Comparison of ENCODE assay signal across 9 mouse cellular contexts in the genomic region with DNA sequence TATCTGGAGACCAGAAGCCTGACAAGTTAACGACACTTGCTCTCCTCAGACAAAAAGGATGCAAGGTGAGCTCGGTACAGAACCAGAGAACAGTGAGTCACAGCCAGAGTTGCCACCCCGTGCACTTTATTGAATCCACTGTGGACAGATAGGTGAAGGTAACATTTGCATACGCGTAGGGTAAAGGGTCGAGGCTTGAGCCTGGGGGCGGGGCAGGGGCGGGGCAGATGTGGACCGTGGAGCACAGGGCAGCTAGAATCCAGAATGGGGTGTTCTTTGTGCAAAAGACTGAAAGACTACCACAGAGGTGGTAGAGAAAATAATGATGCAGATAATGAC. TPM values are rescaled to one million over a fixed set of nuclear protein-coding genes. Genes with fewer than 3 reads are reported as not detected.
A peak's percentile ranks its signal among the peaks of the same experiment; 100 is the strongest.
DNase-seq lines count a peak whose midpoint lies in the region; ATAC-seq and TF ChIP-seq lines count a peak whose summit lies in the region.
"Had no signal": no experiment of that assay in that cellular context is flagged by ENCODE, and none has a peak within 500 bp of the region (broad histone marks: within the 10 kb centered on the region; RNA-seq: fewer than 3 reads in every experiment).

No protein-coding gene starts in this region.

- peaks cover 47% of the 10 kb centered on the region for H3K4me1 ChIP-seq in heart, embryonic 10.5 days
- H3K4me1 ChIP-seq in embryonic facial prominence, embryonic 13.5 days = peaks cover 64% of the 10 kb centered on the region
- peaks cover 52% of the 10 kb centered on the region for H3K4me1 ChIP-seq in kidney, embryonic 16.5 days (ENCODE audit: insufficient read depth, low read length)

- no peak for DNase-seq in heart, embryonic 10.5 days (ENCODE audit: low spot score)
- no peak for DNase-seq in heart, adult 9 months (ENCODE audit: low spot score in 2 of 2)
- no peak for DNase-seq in urinary bladder, postnatal 14 days (ENCODE audit: low spot score)
- no peak for DNase-seq in gastrocnemius, postnatal 14 days
- DNase-seq in left cerebral cortex, adult 2 months (ENCODE audit: extremely low spot score in 1 of 2, low spot score in 2 of 2) = no peak

- TF ChIP-seq CTCF in left cerebral cortex, adult 2 months (IDR thresholded peaks at IDR 0.05) = no peak

- 0 out of 2 replicates have a peak, but pooled peaks cover 7% of the 10 kb centered on the region for H3K36me3 ChIP-seq in heart, embryonic 10.5 days
- H3K36me3 ChIP-seq in embryonic facial prominence, embryonic 13.5 days = peaks cover 21% of the 10 kb centered on the region
- 0 out of 2 replicates have a peak, but pooled peaks cover 2% of the 10 kb centered on the region for H3K36me3 ChIP-seq in kidney, embryonic 16.5 days (ENCODE audit: insufficient read depth, low read length)

- intact Hi-C loops in gastrocnemius, postnatal 14 days (cut with DNase I; ENCODE audit: low total_unique reads) = no loop called here
- intact Hi-C loops in left cerebral cortex, adult 2 months (cut with DNase I) = loop anchor here (5.0 kb wide), 2 partner anchors 47 to 53 kb away; no protein-coding TSS in a partner anchor

- 0 out of 2 replicates have a peak overlapping the region, but pooled peaks have one; percentile 86 for H3K27ac ChIP-seq in heart, embryonic 10.5 days
- H3K27ac ChIP-seq in embryonic facial prominence, embryonic 13.5 days = peak overlapping the region; percentile 99
- 0 out of 2 replicates have a peak overlapping the region, but pooled peaks have one; percentile 13 for H3K27ac ChIP-seq in kidney, embryonic 16.5 days (ENCODE audit: low read length)
- no peak overlapping the region for H3K27ac ChIP-seq in left cerebral cortex, adult 2 months

- ATAC-seq in embryonic facial prominence, embryonic 13.5 days (ENCODE audit: insufficient number of reproducible peaks, insufficient read depth, low FRiP score, low TSS enrichment, low read depth) = no peak
- no peak for ATAC-seq in kidney, embryonic 16.5 days (ENCODE audit: low FRiP score, low TSS enrichment)
- ATAC-seq in monocyte, adult 5-6 weeks (replicated peaks; ENCODE audit: insufficient number of reproducible peaks, low FRiP score, low TSS enrichment, poor library complexity, severe bottlenecking) = 0 out of 2 replicates have a peak, but pooled peaks have one; percentile 1
- ATAC-seq: Patski had no signal

- H3K9me3 ChIP-seq in heart, embryonic 10.5 days = no peaks in the 10 kb centered on the region
- H3K9me3 ChIP-seq in embryonic facial prominence, embryonic 13.5 days = no peaks in the 10 kb centered on the region
- no peaks in the 10 kb centered on the region for H3K9me3 ChIP-seq in kidney, embryonic 16.5 days (ENCODE audit: low read length)

- H3K4me3 ChIP-seq in heart, embryonic 10.5 days = peak overlapping the region; percentile 66
- peak overlapping the region; percentile 70 for H3K4me3 ChIP-seq in embryonic facial prominence, embryonic 13.5 days
- H3K4me3 ChIP-seq in kidney, embryonic 16.5 days (ENCODE audit: low read length) = peak overlapping the region; percentile 73
- no peak overlapping the region for H3K4me3 ChIP-seq in left cerebral cortex, adult 2 months

- H3K4me2 ChIP-seq in embryonic facial prominence, embryonic 13.5 days = peak overlapping the region; percentile 92
- H3K4me2 ChIP-seq in kidney, embryonic 16.5 days (replicated peaks; ENCODE audit: low read depth, low read length) = peak overlapping the region; percentile 79

- peak overlapping the region; percentile 86 for H3K9ac ChIP-seq in embryonic facial prominence, embryonic 13.5 days
- H3K9ac ChIP-seq in kidney, embryonic 16.5 days (replicated peaks; ENCODE audit: low read length) = peak overlapping the region; percentile 77

- H3K27me3 ChIP-seq in heart, embryonic 10.5 days (ENCODE audit: insufficient read depth, poor library complexity, severe bottlenecking) = 0 out of 2 replicates have a peak, but pooled peaks cover 6% of the 10 kb centered on the region
- no peaks in the 10 kb centered on the region for H3K27me3 ChIP-seq in embryonic facial prominence, embryonic 13.5 days
- H3K27me3 ChIP-seq in kidney, embryonic 16.5 days (ENCODE audit: insufficient read depth, low read length) = no peaks in the 10 kb centered on the region
- H3K27me3 ChIP-seq: Patski had no signal

- WGBS in heart, embryonic 10.5 days = 8% methylated on average over 9 of the region's 9 CpGs
- 8% methylated on average over 9 of the region's 9 CpGs for WGBS in embryonic facial prominence, embryonic 13.5 days
- WGBS in kidney, embryonic 16.5 days = 1% methylated on average over 9 of the region's 9 CpGs

RNA-seq across cellular contexts. Expression of gene Gm45717, which starts 1.0 kb away (rescaled TPM):
- not detected in 2 replicates for polyA plus RNA-seq in heart, embryonic 10.5 days (2016; fragmentation: Nextera tagmentation; extraction: Ambion mirVana)
- polyA plus RNA-seq in embryonic facial prominence, embryonic 13.5 days (2015; fragmentation: Nextera tagmentation; extraction: Ambion mirVana) = 1.1 TPM in 1 of 2 replicates, not detected in the other
- polyA plus RNA-seq in kidney, embryonic 16.5 days (2015; fragmentation: Nextera tagmentation; extraction: Ambion mirVana) = 0.76 TPM in 1 of 2 replicates, not detected in the other
- not detected in 3 replicates for total RNA-seq in monocyte, adult 5-6 weeks (2017)
- not detected for total RNA-seq in gastrocnemius, postnatal 14 days (2021)
- not detected for total RNA-seq in left cerebral cortex, adult 2 months (2021)

RNA-seq across cellular contexts. Expression of gene Ifitm2, which starts 1.1 kb away (rescaled TPM):
- 402 and 508 TPM in 2 replicates for polyA plus RNA-seq in heart, embryonic 10.5 days (2016; fragmentation: Nextera tagmentation; extraction: Ambion mirVana)
- 1,314 and 1,591 TPM in 2 replicates for polyA plus RNA-seq in embryonic facial prominence, embryonic 13.5 days (2015; fragmentation: Nextera tagmentation; extraction: Ambion mirVana)
- polyA plus RNA-seq in kidney, embryonic 16.5 days (2015; fragmentation: Nextera tagmentation; extraction: Ambion mirVana) = 991 and 995 TPM in 2 replicates
- total RNA-seq in monocyte, adult 5-6 weeks (2017) = 203 to 367 TPM (median 305 TPM) in 3 replicates
- total RNA-seq in gastrocnemius, postnatal 14 days (2021) = 100 to 1,000 TPM in 1 of 2 experiments, 10 to 100 TPM in 1; 83.9 to 105 TPM
- total RNA-seq in left cerebral cortex, adult 2 months (2021) = 10 to 100 TPM; 10.8 to 17.7 TPM

RNA-seq across cellular contexts. Expression of gene Ifitm5, which starts 4.6 kb away (rescaled TPM):
- polyA plus RNA-seq in heart, embryonic 10.5 days (2016; fragmentation: Nextera tagmentation; extraction: Ambion mirVana) = 1.8 and 2.3 TPM in 2 replicates
- polyA plus RNA-seq in embryonic facial prominence, embryonic 13.5 days (2015; fragmentation: Nextera tagmentation; extraction: Ambion mirVana) = 32.4 and 56.7 TPM in 2 replicates
- polyA plus RNA-seq in kidney, embryonic 16.5 days (2015; fragmentation: Nextera tagmentation; extraction: Ambion mirVana) = 4.2 and 5.8 TPM in 2 replicates
- 2.4 TPM in 1 of 3 replicates, not detected in the others for total RNA-seq in monocyte, adult 5-6 weeks (2017)
- total RNA-seq in gastrocnemius, postnatal 14 days (2021) = not detected
- total RNA-seq in left cerebral cortex, adult 2 months (2021) = not detected

RNA-seq across cellular contexts. Expression of gene Ifitm1, which starts 12.3 kb away (rescaled TPM):
- polyA plus RNA-seq in heart, embryonic 10.5 days (2016; fragmentation: Nextera tagmentation; extraction: Ambion mirVana) = 3.6 and 12.5 TPM in 2 replicates
- polyA plus RNA-seq in embryonic facial prominence, embryonic 13.5 days (2015; fragmentation: Nextera tagmentation; extraction: Ambion mirVana) = 91.5 and 101 TPM in 2 replicates
- 64.6 and 72.4 TPM in 2 replicates for polyA plus RNA-seq in kidney, embryonic 16.5 days (2015; fragmentation: Nextera tagmentation; extraction: Ambion mirVana)
- 38.2 to 83.6 TPM (median 70.9 TPM) in 3 replicates for total RNA-seq in monocyte, adult 5-6 weeks (2017)
- total RNA-seq in gastrocnemius, postnatal 14 days (2021) = 1 to 10 TPM; 1.3 to 1.4 TPM
- 1 to 10 TPM; 3.7 to 5.8 TPM for total RNA-seq in left cerebral cortex, adult 2 months (2021)

RNA-seq across cellular contexts. Expression of gene Pgghg, which starts 13.5 kb away (rescaled TPM):
- 13.7 and 16.1 TPM in 2 replicates for polyA plus RNA-seq in heart, embryonic 10.5 days (2016; fragmentation: Nextera tagmentation; extraction: Ambion mirVana)
- polyA plus RNA-seq in embryonic facial prominence, embryonic 13.5 days (2015; fragmentation: Nextera tagmentation; extraction: Ambion mirVana) = 25.1 and 25.7 TPM in 2 replicates
- polyA plus RNA-seq in kidney, embryonic 16.5 days (2015; fragmentation: Nextera tagmentation; extraction: Ambion mirVana) = 25.3 and 26.6 TPM in 2 replicates
- total RNA-seq in monocyte, adult 5-6 weeks (2017) = 10.6 to 14.2 TPM (median 13.8 TPM) in 3 replicates
- 1 to 10 TPM; 6.7 to 6.9 TPM for total RNA-seq in gastrocnemius, postnatal 14 days (2021)
- total RNA-seq in left cerebral cortex, adult 2 months (2021) = 1 to 10 TPM; 4.5 to 4.7 TPM

Comparison
In these comparisons a context has a peak if more than half of its experiments do, and no peak if none do; other contexts are left out.
1. RNA of gene Ifitm2, which starts 1.1 kb away (total RNA-seq): 203 to 367 TPM in monocyte, adult 5-6 weeks and 83.9 to 105 TPM in gastrocnemius, postnatal 14 days; 10.8 to 17.7 TPM in left cerebral cortex, adult 2 months; every median in the first group is over 4 times any median in the second.